Mouse (Mus musculus) CH12.LX (cell line): ENCODE results near the gene Fstl4. TPM values are rescaled to one million over a fixed set of nuclear protein-coding genes. Genes with fewer than 3 reads are reported as not detected.

Experiments used
- DNase-seq: peaks from one replicate; pipeline ENCODE4 v3.0.0-alpha.2; 2013; ENCODE audit errors: extremely low read depth
- H3K27ac ChIP-seq: 2 replicates; pipeline ENCODE4 v1.5.1; 2012; ENCODE audit warnings: low read depth, mild to moderate bottlenecking, control low read depth, moderate library complexity; ENCODE audit not compliant: insufficient read depth
- H3K27me3 ChIP-seq: replicated peaks from 2 replicates; pipeline ENCODE3; 2012; ENCODE audit warnings: inconsistent platforms
- H3K36me3 ChIP-seq, 2 experiments: replicated peaks in 1 of 2; 2 replicates each; pipeline versions ENCODE3 to v1.6.1; 2012; ENCODE audit warnings: inconsistent platforms in 1 of 2, low read length in 1 of 2, mild to moderate bottlenecking in 1 of 2, mixed read lengths in 1 of 2, moderate library complexity in 1 of 2; ENCODE audit not compliant: control insufficient read depth in 1 of 2, insufficient read depth in 1 of 2
- H3K4me1 ChIP-seq, 2 experiments: 2 replicates each; pipeline ENCODE4 v1.6.1; 2012; ENCODE audit warnings: inconsistent platforms in 1 of 2, moderate library complexity in 1 of 2; ENCODE audit not compliant: insufficient read depth in 2 of 2, control insufficient read depth in 1 of 2
- H3K4me2 ChIP-seq: 2 replicates; pipeline ENCODE4 v1.6.1; 2012; ENCODE audit warnings: low read depth, mild to moderate bottlenecking, control low read depth; ENCODE audit not compliant: poor library complexity, insufficient read depth, severe bottlenecking
- H3K4me3 ChIP-seq, 3 experiments: fragments of 150-350 bp in 1 of 3; sonication (generic) in 1 of 3; replicated peaks in 1 of 3; 2 replicates each; pipeline versions ENCODE3 to v1.5.1; 2011 to 2012; ENCODE audit warnings: low read depth in 2 of 3, low read length in 2 of 3, mild to moderate bottlenecking in 2 of 3, moderate library complexity in 2 of 3, control low read depth in 1 of 3, improper control_type of control experiment in 1 of 3, inconsistent platforms in 1 of 3, mixed read lengths in 1 of 3; ENCODE audit not compliant: poor library complexity in 1 of 3
- H3K79me2 ChIP-seq: replicated peaks from 2 replicates; pipeline ENCODE4 v1.6.1; 2012; ENCODE audit warnings: mild to moderate bottlenecking, moderate library complexity; ENCODE audit not compliant: control insufficient read depth, poor library complexity, insufficient read depth, severe bottlenecking; ENCODE audit errors: extremely low read depth
- H3K9ac ChIP-seq: 2 replicates; pipeline ENCODE4 v1.6.1; 2012; ENCODE audit warnings: low read depth, mild to moderate bottlenecking, control low read depth, moderate library complexity; ENCODE audit not compliant: insufficient read depth
- H3K9me3 ChIP-seq: replicated peaks from 2 replicates; pipeline ENCODE3; 2012; ENCODE audit warnings: low read length, inconsistent platforms, mixed read lengths
- BHLHE40 ChIP-seq: IDR thresholded peaks from 2 replicates; pipeline ENCODE4 v1.6.1; 2011; ENCODE audit warnings: mild to moderate bottlenecking, low read depth, low read length, improper control_type of control experiment
- CHD1 ChIP-seq: IDR thresholded peaks from 2 replicates; pipeline ENCODE4 v1.6.1; 2012; ENCODE audit warnings: low read depth, low read length, improper control_type of control experiment, inconsistent platforms
- CHD2 ChIP-seq: IDR thresholded peaks from 2 replicates; pipeline ENCODE4 v1.6.1; 2011; ENCODE audit warnings: low read length, improper control_type of control experiment
- CTCF ChIP-seq, 2 experiments: IDR thresholded peaks in 1 of 2; conservative IDR thresholded peaks in 1 of 2; 2 replicates each; pipeline ENCODE4 v1.5.1; 2011 to 2012; ENCODE audit warnings: low read depth in 2 of 2, low read length in 2 of 2, improper control_type of control experiment in 1 of 2, inconsistent platforms in 1 of 2, mild to moderate bottlenecking in 1 of 2, moderate library complexity in 1 of 2
- ELF1 ChIP-seq: IDR thresholded peaks from 2 replicates; pipeline ENCODE4 v1.6.1; 2014; ENCODE audit warnings: low read depth, mild to moderate bottlenecking, inconsistent platforms, low read length, improper control_type of control experiment
- ETS1 ChIP-seq: conservative IDR thresholded peaks from 2 replicates; pipeline ENCODE4 v1.6.1; 2012; ENCODE audit warnings: low read depth, mild to moderate bottlenecking, inconsistent platforms, low read length, improper control_type of control experiment, moderate library complexity
- HCFC1 ChIP-seq: IDR thresholded peaks from 2 replicates; pipeline ENCODE4 v1.6.1; 2012; ENCODE audit warnings: low read depth, mild to moderate bottlenecking, inconsistent platforms, low read length, improper control_type of control experiment
- IRF4 ChIP-seq: IDR thresholded peaks from 2 replicates; pipeline ENCODE4 v1.6.1; 2014; ENCODE audit warnings: low read depth, mild to moderate bottlenecking, inconsistent platforms, low read length, improper control_type of control experiment
- KAT2A ChIP-seq: IDR thresholded peaks from 2 replicates; pipeline ENCODE4 v1.6.1; 2012; ENCODE audit warnings: low read length, improper control_type of control experiment, inconsistent platforms; ENCODE audit not compliant: insufficient replicate concordance
- MAX ChIP-seq: IDR thresholded peaks from 2 replicates; pipeline ENCODE4 v1.6.1; 2011; ENCODE audit warnings: low read length, improper control_type of control experiment
- MAZ ChIP-seq: IDR thresholded peaks from 2 replicates; pipeline ENCODE4 v1.6.1; 2012; ENCODE audit warnings: low read depth, mild to moderate bottlenecking, inconsistent platforms, low read length, improper control_type of control experiment, moderate library complexity
- MEF2A ChIP-seq: IDR thresholded peaks from 2 replicates; pipeline ENCODE4 v1.6.1; 2014; ENCODE audit warnings: low read depth, mild to moderate bottlenecking, inconsistent platforms, low read length, improper control_type of control experiment, borderline replicate concordance
- NRF1 ChIP-seq: IDR thresholded peaks from 2 replicates; pipeline ENCODE4 v1.6.1; 2014; ENCODE audit warnings: low read depth, mild to moderate bottlenecking, inconsistent platforms, low read length, improper control_type of control experiment, moderate library complexity
- PAX5 ChIP-seq: IDR thresholded peaks from 2 replicates; pipeline ENCODE4 v1.6.1; 2012; ENCODE audit warnings: low read length, inconsistent platforms, mixed read lengths
- POLR2AphosphoS2 ChIP-seq: IDR thresholded peaks from 2 replicates; pipeline ENCODE4 v1.6.1; 2011; ENCODE audit warnings: low read depth, low read length, improper control_type of control experiment
- RAD21 ChIP-seq: IDR thresholded peaks from 2 replicates; pipeline ENCODE4 v1.6.1; 2011; ENCODE audit warnings: low read depth, mild to moderate bottlenecking, low read length, improper control_type of control experiment, moderate library complexity
- SMC3 ChIP-seq: IDR thresholded peaks from 2 replicates; pipeline ENCODE4 v1.6.1; 2011; ENCODE audit warnings: low read depth, low read length, improper control_type of control experiment
- TBP ChIP-seq: conservative IDR thresholded peaks from 2 replicates; pipeline ENCODE4 v1.6.1; 2011; ENCODE audit warnings: low read depth, low read length, improper control_type of control experiment
- TCF12 ChIP-seq: IDR thresholded peaks from 2 replicates; pipeline ENCODE4 v1.6.1; 2014; ENCODE audit warnings: low read depth, mild to moderate bottlenecking, inconsistent platforms, low read length, improper control_type of control experiment
- USF1 ChIP-seq: IDR thresholded peaks from 2 replicates; pipeline ENCODE4 v1.6.1; 2014; ENCODE audit warnings: low read depth, mild to moderate bottlenecking, inconsistent platforms, low read length, improper control_type of control experiment
- USF2 ChIP-seq: conservative IDR thresholded peaks from 2 replicates; pipeline ENCODE4 v1.6.1; 2011; ENCODE audit warnings: low read depth, low read length, improper control_type of control experiment
- ZC3H11A ChIP-seq: IDR thresholded peaks from 2 replicates; pipeline ENCODE4 v1.6.1; 2012; ENCODE audit warnings: low read depth, mild to moderate bottlenecking, inconsistent platforms, low read length, improper control_type of control experiment
- ZMIZ1 ChIP-seq: IDR thresholded peaks from 2 replicates; pipeline ENCODE4 v1.6.1; 2012; ENCODE audit warnings: low read depth, mild to moderate bottlenecking, inconsistent platforms, low read length, improper control_type of control experiment
- dilution Hi-C: fragments of 300-500 bp; cut with MboI; formaldehyde crosslinking; loops from 2 replicates; pipeline ENCODE4 v1.14.3; 2020; ENCODE audit warnings: low sequenced_read_pairs; ENCODE audit not compliant: extremely low pct_unique_long_range_greater_than_20kb, extremely low pct_ligation_motif_present
- in situ Hi-C: fragments of 300-500 bp; cut with MboI; formaldehyde crosslinking; loops from 3 replicates; pipeline ENCODE4 v1.14.3; 2019; ENCODE audit warnings: low sequenced_read_pairs, low pct_ligation_motif_present, low pct_unique_long_range_greater_than_20kb, mixed read lengths
- polyA plus RNA-seq: library from polyadenylated mRNA; unstranded; fragments of >175 nt; gene quantifications from 2 replicates; pipeline ENCODE4 v1.2.1, GENCODE M21; 2012; ENCODE audit warnings: low read depth; ENCODE audit not compliant: insufficient read length
- total RNA-seq, 2 experiments: library from RNA; depleted of rRNA; stranded (reverse); fragments of 300-350 nt in 1 of 2; fragments of >200 nt in 1 of 2; gene quantifications; 2 replicates each; pipeline ENCODE4 v1.2.3; 2012 to 2014

The Fstl4 gene
- total and polyA plus RNA-seq, 3 experiments: not detected

- Histone ChIP-seq H3K36me3 (no peaks in the 10 kb centered on the region), H3K4me1 (no peaks in the 10 kb centered on the region), H3K9me3 (no peaks in the 10 kb centered on the region), H3K9ac (no peak overlapping the region), H3K79me2 (no peaks in the 10 kb centered on the region), H3K27ac (no peak overlapping the region), H3K4me2 (no peak overlapping the region), H3K4me3 (no peak overlapping the region), H3K27me3 (peaks cover 99% of the 10 kb centered on the region)
- no peak for TF ChIP-seq CTCF (conservative IDR thresholded peaks at IDR 0.05 in 1 of 2, IDR thresholded peaks at IDR 0.05 in 1 of 2; ENCODE audit: low read depth in 2 of 2, low read length in 2 of 2)
- TF ChIP-seq NRF1: no peak
- TF ChIP-seq BHLHE40: no peak
- TF ChIP-seq IRF4: no peak
- no peak for TF ChIP-seq MEF2A
- no peak for TF ChIP-seq MAX
- no peak for TF ChIP-seq ELF1
- TF ChIP-seq POLR2AphosphoS2: no peak
- TF ChIP-seq CHD1: no peak
- no peak for TF ChIP-seq ZC3H11A
- no peak for TF ChIP-seq KAT2A
- no peak for TF ChIP-seq MAZ
- no peak for TF ChIP-seq TBP
- no peak for TF ChIP-seq PAX5
- no peak for TF ChIP-seq ETS1
- TF ChIP-seq HCFC1: no peak
- no peak for TF ChIP-seq RAD21
- no peak for TF ChIP-seq SMC3
- in situ Hi-C loops: no loop called here
- dilution Hi-C loops: no loop called here
- DNase-seq: no peak
Measured at GRCm38 (mm10) chr11:53098780-53099198, 334.4 kb downstream of the Fstl4 start.

- Histone ChIP-seq H3K9me3 (no peaks in the 10 kb centered on the region), H3K27me3 (peaks cover 97% of the 10 kb centered on the region), H3K27ac (no peak overlapping the region), H3K79me2 (no peaks in the 10 kb centered on the region), H3K4me3 (no peak overlapping the region), H3K36me3 (no peaks in the 10 kb centered on the region), H3K4me1 (no peaks in the 10 kb centered on the region), H3K9ac (no peak overlapping the region), H3K4me2 (no peak overlapping the region)
- TF ChIP-seq CTCF (conservative IDR thresholded peaks at IDR 0.05 in 1 of 2, IDR thresholded peaks at IDR 0.05 in 1 of 2; ENCODE audit: low read depth in 2 of 2, low read length in 2 of 2): no peak
- no peak for TF ChIP-seq USF1
- TF ChIP-seq CHD2: no peak
- no peak for TF ChIP-seq TCF12
- no peak for TF ChIP-seq ZMIZ1
- no peak for TF ChIP-seq ELF1
- no peak for TF ChIP-seq SMC3
- TF ChIP-seq RAD21: no peak
- TF ChIP-seq NRF1: no peak
- TF ChIP-seq USF2: no peak
- TF ChIP-seq CHD1: no peak
- DNase-seq: no peak
- in situ Hi-C loops (no loop called here), dilution Hi-C loops (no loop called here)
Measured at GRCm38 (mm10) chr11:53099322-53099721, 334.9 kb downstream of the Fstl4 start.
